Mouse (Mus musculus) kidney, postnatal 0 days (tissue): ENCODE measurements around the gene Dusp28. TPM values are rescaled to one million over a fixed set of nuclear protein-coding genes. Genes with fewer than 3 reads are reported as not detected.

Experiments used
- ATAC-seq: fragments of 200-750 bp; cut with Nextera tagmentation; replicated peaks from 2 replicates; pipeline ENCODE4 v1.8.0; 2017; ENCODE audit warnings: low read depth, moderate number of reproducible peaks, moderate TSS enrichment, moderate library complexity; ENCODE audit not compliant: low FRiP score
- DNase-seq: peaks from one replicate; pipeline ENCODE4 v3.0.0-alpha.2; 2016; ENCODE audit warnings: low spot score
- H3K27ac ChIP-seq: fragments of 300-500 bp; sonication (generic); 2 replicates; pipeline ENCODE4 v1.5.1; 2014; ENCODE audit warnings: mild to moderate bottlenecking
- H3K27me3 ChIP-seq: fragments of 300-500 bp; sonication (generic); 2 replicates; pipeline ENCODE4 v1.6.1; 2014; ENCODE audit warnings: low read length, mixed read lengths; ENCODE audit not compliant: insufficient read depth
- H3K36me3 ChIP-seq: fragments of 300-500 bp; sonication (generic); 2 replicates; pipeline ENCODE4 v1.6.1; 2014; ENCODE audit warnings: low read length, mixed read lengths; ENCODE audit not compliant: insufficient read depth
- H3K4me1 ChIP-seq: fragments of 300-500 bp; sonication (generic); replicated peaks from 2 replicates; pipeline ENCODE4 v1.6.1; 2014; ENCODE audit warnings: antibody characterized with exemption, low read length, mixed read lengths; ENCODE audit not compliant: insufficient read depth
- H3K4me2 ChIP-seq: fragments of 300-500 bp; sonication (generic); 2 replicates; pipeline ENCODE4 v1.6.1; 2014; ENCODE audit warnings: mild to moderate bottlenecking, low read length, moderate library complexity, mixed read lengths
- H3K4me3 ChIP-seq: fragments of 300-500 bp; sonication (generic); replicated peaks from 2 replicates; pipeline ENCODE4 v1.5.1; 2014; ENCODE audit warnings: low read depth, low read length
- H3K9ac ChIP-seq: fragments of 300-500 bp; sonication (generic); 2 replicates; pipeline ENCODE4 v1.6.1; 2014; ENCODE audit warnings: low read depth, low read length
- H3K9me3 ChIP-seq: fragments of 300-500 bp; sonication (generic); replicated peaks from 2 replicates; pipeline ENCODE4 v1.6.1; 2016; ENCODE audit warnings: low read length, inconsistent platforms, mixed read lengths
- CTCF ChIP-seq: IDR thresholded peaks from 2 replicates; pipeline ENCODE4 v1.5.1; 2016; ENCODE audit warnings: antibody characterized with exemption, low read depth, mild to moderate bottlenecking, moderate library complexity
- WGBS: fragments of 180-500 bp; shearing (Covaris S2); extraction: QIAGEN DNeasy Blood & Tissue Kit; methylation state at CpG from one replicate; pipeline ENCODE4 v1.1.7; 2014; 5-methylcytosine and 5-hydroxymethylcytosine counted together
- polyA plus RNA-seq: library from polyadenylated mRNA; unstranded; fragments of >200 nt; fragmentation: Nextera tagmentation; extraction: Ambion mirVana; gene quantifications from 2 replicates; pipeline ENCODE4 v1.2.1, GENCODE M21; 2015

Dusp28 gene
- polyA plus RNA-seq, 1 experiment from 2014 or later, result 22.3 TPM

DNA sequence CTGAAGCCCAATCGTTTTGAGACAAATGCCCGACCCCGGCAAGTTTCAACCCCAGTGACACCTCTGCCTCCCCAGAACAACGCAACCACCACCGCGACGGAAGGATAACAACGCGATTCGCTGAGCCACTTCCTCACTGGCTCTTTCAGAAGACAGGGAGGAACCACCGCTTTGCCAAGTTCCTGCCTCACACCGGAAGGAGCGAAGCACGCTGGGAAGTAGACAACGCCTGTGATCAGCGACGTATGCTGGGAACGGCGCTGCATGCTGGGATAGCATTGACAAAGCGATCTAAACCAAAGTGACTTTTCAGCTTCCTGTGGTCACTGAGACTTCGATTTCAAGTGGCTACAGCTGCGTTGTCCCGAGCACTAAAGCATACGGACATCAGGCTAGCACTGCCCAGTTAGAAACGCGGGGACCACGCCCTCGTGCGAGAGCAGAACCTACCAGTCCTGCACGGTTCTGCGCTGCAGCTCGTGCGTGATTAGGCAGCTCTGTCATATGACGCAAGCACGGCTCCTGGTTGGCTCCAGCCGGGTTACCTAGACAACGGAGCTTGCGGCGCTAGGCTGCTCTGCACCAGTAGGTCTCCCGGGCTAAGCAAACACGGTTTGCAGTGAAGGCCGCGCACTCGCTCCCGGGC lies 27.5 kb downstream of the Dusp28 start, which contains the start of gene Capn10:
Gene Capn10 (plus strand): TSS at position 195 of the 646 bp plus-strand sequence.
- H3K9ac ChIP-seq, result peak within 1 kb of the TSS; percentile 80
- WGBS, result under 1% methylated on average over 45 of the region's 45 CpGs
- H3K9me3 ChIP-seq, result no peaks in the 10 kb centered on the region
- H3K4me1 ChIP-seq, result peaks cover 4% of the 10 kb centered on the region; the same call in 1 of the 2 replicates
- ATAC-seq (peak; percentile 99), DNase-seq (peak; percentile 98)
- peaks cover 8% of the 10 kb centered on the region; the same call in 1 of the 2 replicates for H3K36me3 ChIP-seq
- no peaks in the 10 kb centered on the region for H3K27me3 ChIP-seq
- H3K4me2 ChIP-seq, result peak within 1 kb of the TSS; percentile 92
- peak within 1 kb of the TSS; percentile 60 for H3K4me3 ChIP-seq
- peak; percentile 23; the same call in 1 of the 2 replicates for TF ChIP-seq CTCF
- H3K27ac ChIP-seq, result peak within 1 kb of the TSS; percentile 95

DNA sequence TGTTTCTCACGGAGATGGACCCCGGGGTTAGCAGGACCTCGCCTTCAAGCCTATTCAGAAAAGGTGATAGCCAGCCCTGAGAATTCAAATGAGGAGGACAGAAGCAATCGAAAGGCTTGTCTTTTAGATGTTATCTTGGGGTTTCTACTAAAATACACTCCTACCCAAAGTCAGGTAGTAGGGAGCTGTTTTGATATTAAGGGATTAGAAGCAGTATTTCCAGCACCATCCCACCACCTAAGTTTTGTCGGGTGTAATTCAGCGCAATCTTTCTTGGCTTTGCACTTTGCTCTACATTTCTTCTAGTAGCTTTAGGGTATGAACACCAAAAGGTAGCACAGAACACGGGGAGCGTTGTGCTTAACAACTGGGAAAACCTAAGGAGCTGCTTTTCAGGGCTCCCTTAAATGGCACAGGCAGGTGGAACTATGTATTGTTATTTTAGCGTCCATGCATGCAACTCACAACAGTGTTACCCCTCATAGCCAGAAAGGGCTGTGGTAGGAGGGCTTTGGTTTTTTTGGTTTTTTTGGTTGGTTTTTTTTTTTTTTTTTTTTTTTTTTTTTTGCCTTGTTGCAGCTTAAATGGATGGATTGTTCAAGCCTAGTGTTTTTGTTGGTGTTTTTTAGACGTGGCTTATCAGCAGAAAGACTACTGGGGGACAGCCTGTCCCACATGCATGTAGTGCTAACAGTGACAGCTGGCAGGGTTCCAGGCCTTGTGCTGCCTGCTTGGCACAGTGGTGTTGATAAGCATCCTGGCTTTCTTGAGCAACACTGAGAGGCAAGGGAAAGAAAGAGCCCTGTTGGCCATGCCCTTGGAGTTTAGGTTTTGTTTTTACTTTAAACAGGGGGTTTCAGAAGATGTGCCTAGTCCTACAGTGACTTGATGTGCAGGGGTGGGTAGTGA lies 28.5 kb downstream of the Dusp28 start:
- peak overlapping the region; percentile 80 for H3K9ac ChIP-seq
- no peaks in the 10 kb centered on the region for H3K27me3 ChIP-seq
- DNase-seq (no peak), ATAC-seq (no peak)
- peaks cover 4% of the 10 kb centered on the region; the same call in 1 of the 2 replicates for H3K4me1 ChIP-seq
- H3K4me3 ChIP-seq, result peak overlapping the region; percentile 60
- no peak for TF ChIP-seq CTCF
- whole genome bisulfite sequencing, result 18% methylated on average over 10 of the region's 10 CpGs
- H3K4me2 ChIP-seq, result peak overlapping the region; percentile 92
- H3K36me3 ChIP-seq, result peaks cover 18% of the 10 kb centered on the region
- H3K9me3 ChIP-seq, result no peaks in the 10 kb centered on the region
- H3K27ac ChIP-seq, result peak overlapping the region; percentile 95

DNA sequence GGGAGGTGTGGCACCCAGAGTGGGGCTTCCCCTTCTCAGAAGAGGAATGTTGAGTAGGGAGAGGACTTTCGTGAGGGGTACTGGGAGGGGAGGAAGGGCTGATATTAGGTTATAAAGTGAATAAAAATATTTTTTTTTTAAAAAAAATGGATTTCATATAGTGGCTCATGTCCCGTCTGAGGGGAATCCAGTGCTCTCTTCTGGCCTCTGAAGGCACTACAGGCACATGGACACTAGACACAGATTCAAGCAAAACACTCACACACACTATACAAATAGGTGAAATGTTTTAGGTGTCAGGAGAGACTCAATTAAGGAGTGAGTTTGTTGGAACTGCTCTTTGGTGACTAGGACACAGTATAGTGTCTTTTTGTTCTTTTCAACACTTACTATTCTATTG lies 29.2 kb downstream of the Dusp28 start:
- DNase-seq (peak; percentile 15), ATAC-seq (no peak)
- Histone ChIP-seq H3K27ac (no peak overlapping the region), H3K4me2 (peak overlapping the region; percentile 92), H3K9me3 (no peaks in the 10 kb centered on the region), H3K27me3 (no peaks in the 10 kb centered on the region), H3K4me3 (peak overlapping the region; percentile 60), H3K9ac (no peak overlapping the region), H3K36me3 (peaks cover 20% of the 10 kb centered on the region), H3K4me1 (peaks cover 4% of the 10 kb centered on the region; the same call in 1 of the 2 replicates)
- WGBS, result 61% methylated on average over 2 of the region's 2 CpGs
- peak; percentile 29; the same call in 1 of the 2 replicates for TF ChIP-seq CTCF

DNA sequence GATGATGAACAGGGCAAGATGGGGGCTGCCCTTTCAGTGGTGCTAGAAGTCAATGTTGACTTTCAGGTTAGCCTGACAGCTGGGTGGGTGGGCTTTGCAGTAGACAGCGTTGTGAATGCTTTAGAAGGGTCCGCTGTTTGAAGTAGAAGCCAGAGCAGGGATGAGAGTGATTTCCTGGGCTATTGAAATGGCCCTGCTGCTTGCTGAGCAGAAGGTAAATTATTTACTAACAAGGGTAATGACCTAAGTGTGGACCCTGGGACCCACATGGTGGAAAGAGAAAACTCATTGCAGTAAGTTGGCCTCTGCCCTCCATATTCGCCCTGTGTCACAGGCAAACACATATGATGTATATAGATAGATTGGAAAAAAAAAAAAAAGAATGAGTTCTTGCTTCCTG lies 29.7 kb downstream of the Dusp28 start:
- Histone ChIP-seq H3K9ac (no peak overlapping the region), H3K36me3 (peaks cover 20% of the 10 kb centered on the region), H3K4me2 (peak overlapping the region; percentile 92; the same call in 1 of the 2 replicates), H3K4me1 (peaks cover 4% of the 10 kb centered on the region; the same call in 1 of the 2 replicates), H3K27me3 (no peaks in the 10 kb centered on the region), H3K4me3 (no peak overlapping the region), H3K9me3 (no peaks in the 10 kb centered on the region), H3K27ac (no peak overlapping the region)
- no peak for TF ChIP-seq CTCF
- 72% methylated on average over 3 of the region's 3 CpGs for WGBS
- DNase-seq, result peak; percentile 10
- ATAC-seq, result no peak

DNA sequence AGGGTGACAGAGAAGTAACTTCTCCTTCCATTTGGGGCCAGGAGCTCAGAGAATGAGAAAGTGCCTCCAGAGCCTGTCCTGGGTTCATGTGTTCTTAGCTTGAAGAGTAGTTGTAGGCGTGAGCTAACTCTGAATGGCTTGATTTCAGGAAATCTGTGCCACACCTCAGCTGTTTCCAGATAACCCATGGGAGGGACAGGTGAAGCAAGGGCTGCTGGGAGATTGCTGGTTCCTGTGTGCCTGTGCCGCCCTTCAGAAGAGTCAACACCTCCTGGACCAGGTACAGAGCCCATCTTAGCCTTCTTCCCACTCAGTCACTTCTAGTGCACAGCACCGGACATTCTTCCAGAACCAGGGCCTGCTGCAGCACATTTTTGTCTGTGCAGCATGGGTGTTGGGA lies 31.0 kb downstream of the Dusp28 start:
- DNase-seq (no peak), ATAC-seq (no peak)
- WGBS, result 89% methylated on average over 3 of the region's 3 CpGs

DNA sequence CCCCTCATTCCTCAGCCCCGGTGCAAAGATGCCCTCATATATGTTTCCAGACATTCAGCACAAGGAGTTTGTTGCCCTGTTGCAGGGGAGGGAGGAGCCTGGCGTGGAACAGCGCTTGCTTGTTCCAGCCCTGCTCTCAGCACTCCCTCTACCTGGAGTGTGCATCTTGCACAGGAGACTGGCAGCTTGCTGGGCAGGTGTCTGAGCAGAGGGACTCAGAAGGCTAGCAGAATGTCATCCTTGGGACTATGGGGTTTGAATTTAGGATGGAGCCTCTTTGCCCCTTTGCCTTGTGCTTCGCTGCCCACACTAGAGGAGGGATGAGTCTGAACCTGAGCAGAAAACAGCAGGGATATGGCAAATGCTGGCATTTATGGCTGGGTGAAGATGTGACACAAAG lies 33.0 kb downstream of the Dusp28 start:
- H3K9me3 ChIP-seq, result no peaks in the 10 kb centered on the region
- H3K9ac ChIP-seq, result no peak overlapping the region
- no peak overlapping the region for H3K4me2 ChIP-seq
- WGBS, result 92% methylated on average over 4 of the region's 4 CpGs
- H3K4me3 ChIP-seq, result no peak overlapping the region
- no peak for DNase-seq
- H3K27ac ChIP-seq, result no peak overlapping the region
- H3K27me3 ChIP-seq, result no peaks in the 10 kb centered on the region
- no peak for ATAC-seq
- peaks cover 4% of the 10 kb centered on the region; the same call in 1 of the 2 replicates for H3K4me1 ChIP-seq
- peaks cover 44% of the 10 kb centered on the region for H3K36me3 ChIP-seq
- no peak for TF ChIP-seq CTCF

More for the DNA sequence above, 31.0 kb downstream of the Dusp28 start:
- Histone ChIP-seq H3K4me3 (no peak overlapping the region), H3K9ac (no peak overlapping the region), H3K36me3 (peaks cover 31% of the 10 kb centered on the region), H3K4me2 (no peak overlapping the region), H3K27me3 (no peaks in the 10 kb centered on the region), H3K4me1 (peaks cover 4% of the 10 kb centered on the region; the same call in 1 of the 2 replicates), H3K9me3 (no peaks in the 10 kb centered on the region), H3K27ac (no peak overlapping the region)
- no peak for TF ChIP-seq CTCF
